Mouse (Mus musculus) cerebellum, adult 8-10 months (tissue): ENCODE data around the gene Tex13a.

ENCODE experiments used
- DNase-seq: peaks from one replicate; pipeline ENCODE4 v3.0.0; 2022

Gene Tex13a

GRCm38 (mm10) chrX:138209480-138209879 is at the start of gene Tex13a:
Gene Tex13a (minus strand): TSS chrX:138209580.
- no peak for DNase-seq

- DNase-seq = no peak
These were observed 25.2 kb upstream of the Tex13a start for GRCm38 (mm10) chrX:138234626-138235025.

GRCm38 (mm10) chrX:138170146-138170545 is 39.2 kb downstream of the Tex13a start:
- DNase-seq = no peak
